Mouse (Mus musculus): Measurements from ENCODE around the gene Igf2bp2. TPM values are rescaled to one million over a fixed set of nuclear protein-coding genes. Genes with fewer than 3 reads are reported as not detected.

Gene Igf2bp2
- polyA plus RNA-seq, 1 experiment from 2014 or later, result 174 TPM

- peak overlapping the region; percentile 97 for H3K4me3 ChIP-seq
- no peaks in the 10 kb centered on the region for H3K9me3 ChIP-seq
- H3K27me3 ChIP-seq (replicated peaks; ENCODE audit: low read depth, poor library complexity, severe bottlenecking), result no peaks in the 10 kb centered on the region
- peak overlapping the region; percentile 99 for H3K27ac ChIP-seq (replicated peaks)
- under 1% methylated on average over 27 of the region's 27 CpGs for WGBS
- peaks cover 34% of the 10 kb centered on the region for H3K4me1 ChIP-seq
- DNase-seq (ENCODE audit: low spot score), result peak; percentile 75
- H3K36me3 ChIP-seq (replicated peaks), result peaks cover 6% of the 10 kb centered on the region
Measured at GRCm38 (mm10) chr16:22163456-22163851, 355 bp upstream of the Igf2bp2 start.

- 0% methylated on average over 19 of the region's 19 CpGs for WGBS
- DNase-seq (ENCODE audit: low spot score), result no peak
- H3K9me3 ChIP-seq, result no peaks in the 10 kb centered on the region
- H3K27me3 ChIP-seq (replicated peaks; ENCODE audit: low read depth, poor library complexity, severe bottlenecking), result no peaks in the 10 kb centered on the region
- H3K4me1 ChIP-seq, result peaks cover 37% of the 10 kb centered on the region
- peak overlapping the region; percentile 97 for H3K4me3 ChIP-seq
- H3K27ac ChIP-seq (replicated peaks), result peak overlapping the region; percentile 99
- no peaks in the 10 kb centered on the region for H3K36me3 ChIP-seq (replicated peaks)
Measured at GRCm38 (mm10) chr16:22162066-22162511, 1.0 kb downstream of the Igf2bp2 start.

GRCm38 (mm10) chr16:22161351-22162065 lies 1.6 kb downstream of the Igf2bp2 start:
- Histone ChIP-seq H3K4me1 (peaks cover 37% of the 10 kb centered on the region), H3K9me3 (no peaks in the 10 kb centered on the region), H3K27ac (replicated peaks) (peak overlapping the region; percentile 99), H3K27me3 (replicated peaks; ENCODE audit: low read depth, poor library complexity, severe bottlenecking) (no peaks in the 10 kb centered on the region), H3K36me3 (replicated peaks) (no peaks in the 10 kb centered on the region), H3K4me3 (peak overlapping the region; percentile 97)
- WGBS, result under 1% methylated on average over 71 of the region's 71 CpGs
- peak; percentile 82 for DNase-seq (ENCODE audit: low spot score)

- Histone ChIP-seq H3K27ac (replicated peaks) (peak overlapping the region; percentile 99), H3K36me3 (replicated peaks) (peaks cover 4% of the 10 kb centered on the region)
- WGBS, result under 1% methylated on average over 16 of the region's 16 CpGs
Measured at GRCm38 (mm10) chr16:22160386-22161145, 2.5 kb downstream of the Igf2bp2 start.

GRCm38 (mm10) chr16:22152941-22153444 lies 10.1 kb downstream of the Igf2bp2 start:
- H3K4me1 ChIP-seq, result peaks cover 49% of the 10 kb centered on the region
- H3K36me3 ChIP-seq (replicated peaks), result peaks cover 14% of the 10 kb centered on the region
- H3K27ac ChIP-seq (replicated peaks), result no peak overlapping the region
- DNase-seq (ENCODE audit: low spot score), result no peak
- H3K4me3 ChIP-seq, result no peak overlapping the region
- no peaks in the 10 kb centered on the region for H3K27me3 ChIP-seq (replicated peaks; ENCODE audit: low read depth, poor library complexity, severe bottlenecking)
- WGBS, result 91% methylated on average over 11 of the region's 11 CpGs
- no peaks in the 10 kb centered on the region for H3K9me3 ChIP-seq

More at GRCm38 (mm10) chr16:22160386-22161145, 2.5 kb downstream of the Igf2bp2 start:
- Histone ChIP-seq H3K27me3 (replicated peaks; ENCODE audit: low read depth, poor library complexity, severe bottlenecking) (no peaks in the 10 kb centered on the region), H3K4me3 (peak overlapping the region; percentile 97), H3K4me1 (peaks cover 37% of the 10 kb centered on the region), H3K9me3 (no peaks in the 10 kb centered on the region)
- peak; percentile 26 for DNase-seq (ENCODE audit: low spot score)

GRCm38 (mm10) chr16:22151706-22152315 lies 11.3 kb downstream of the Igf2bp2 start:
- Histone ChIP-seq H3K4me1 (peaks cover 55% of the 10 kb centered on the region), H3K9me3 (no peaks in the 10 kb centered on the region), H3K4me3 (no peak overlapping the region), H3K27me3 (replicated peaks; ENCODE audit: low read depth, poor library complexity, severe bottlenecking) (no peaks in the 10 kb centered on the region), H3K27ac (replicated peaks) (peak overlapping the region; percentile 52; the same call in 1 of the 2 replicates), H3K36me3 (replicated peaks) (peaks cover 19% of the 10 kb centered on the region)
- 22% methylated on average over 10 of the region's 11 CpGs for WGBS
- peak; percentile 29 for DNase-seq (ENCODE audit: low spot score)

- DNase-seq (ENCODE audit: low spot score), result no peak
- H3K4me3 ChIP-seq, result no peak overlapping the region
- no peaks in the 10 kb centered on the region for H3K27me3 ChIP-seq (replicated peaks; ENCODE audit: low read depth, poor library complexity, severe bottlenecking)
- peaks cover 55% of the 10 kb centered on the region for H3K4me1 ChIP-seq
- 45% methylated on average over 2 of the region's 2 CpGs for WGBS
- no peak overlapping the region for H3K27ac ChIP-seq (replicated peaks)
- H3K36me3 ChIP-seq (replicated peaks), result peaks cover 18% of the 10 kb centered on the region
- H3K9me3 ChIP-seq, result no peaks in the 10 kb centered on the region
Measured at GRCm38 (mm10) chr16:22150421-22150820, 12.7 kb downstream of the Igf2bp2 start.

- H3K27me3 ChIP-seq (replicated peaks; ENCODE audit: low read depth, poor library complexity, severe bottlenecking), result no peaks in the 10 kb centered on the region
- peak; percentile 30 for DNase-seq (ENCODE audit: low spot score)
- H3K4me1 ChIP-seq, result peaks cover 55% of the 10 kb centered on the region
- H3K9me3 ChIP-seq, result no peaks in the 10 kb centered on the region
- no peak overlapping the region for H3K4me3 ChIP-seq
- peaks cover 24% of the 10 kb centered on the region for H3K36me3 ChIP-seq (replicated peaks)
- WGBS, result 28% methylated on average over 10 of the region's 10 CpGs
- no peak overlapping the region for H3K27ac ChIP-seq (replicated peaks)
Measured at GRCm38 (mm10) chr16:22149659-22150345, 13.3 kb downstream of the Igf2bp2 start.

- WGBS, result 21% methylated on average over 2 of the region's 2 CpGs
- H3K4me1 ChIP-seq, result peaks cover 54% of the 10 kb centered on the region
- H3K36me3 ChIP-seq (replicated peaks), result peaks cover 29% of the 10 kb centered on the region
- no peak for DNase-seq (ENCODE audit: low spot score)
- no peak overlapping the region for H3K27ac ChIP-seq (replicated peaks)
- H3K27me3 ChIP-seq (replicated peaks; ENCODE audit: low read depth, poor library complexity, severe bottlenecking), result no peaks in the 10 kb centered on the region
- no peak overlapping the region for H3K4me3 ChIP-seq
- no peaks in the 10 kb centered on the region for H3K9me3 ChIP-seq
Measured at GRCm38 (mm10) chr16:22149076-22149475, 14.0 kb downstream of the Igf2bp2 start.

GRCm38 (mm10) chr16:22147131-22147530 lies 16.0 kb downstream of the Igf2bp2 start:
- Histone ChIP-seq H3K9me3 (no peaks in the 10 kb centered on the region), H3K27ac (replicated peaks) (no peak overlapping the region), H3K27me3 (replicated peaks; ENCODE audit: low read depth, poor library complexity, severe bottlenecking) (no peaks in the 10 kb centered on the region), H3K4me3 (no peak overlapping the region), H3K4me1 (peaks cover 38% of the 10 kb centered on the region), H3K36me3 (replicated peaks) (peaks cover 37% of the 10 kb centered on the region)
- WGBS, result 76% methylated on average over 1 of the region's 1 CpGs
- DNase-seq (ENCODE audit: low spot score), result no peak

GRCm38 (mm10) chr16:22146071-22146470 lies 17.0 kb downstream of the Igf2bp2 start:
- DNase-seq (ENCODE audit: low spot score), result no peak
- H3K9me3 ChIP-seq, result no peaks in the 10 kb centered on the region
- no peak overlapping the region for H3K4me3 ChIP-seq
- WGBS, result 91% methylated on average over 7 of the region's 7 CpGs
- H3K27ac ChIP-seq (replicated peaks), result no peak overlapping the region
- peaks cover 29% of the 10 kb centered on the region for H3K4me1 ChIP-seq
- no peaks in the 10 kb centered on the region for H3K27me3 ChIP-seq (replicated peaks; ENCODE audit: low read depth, poor library complexity, severe bottlenecking)
- peaks cover 47% of the 10 kb centered on the region for H3K36me3 ChIP-seq (replicated peaks)

- no peak overlapping the region for H3K27ac ChIP-seq (replicated peaks)
- no peak for DNase-seq (ENCODE audit: low spot score)
Measured at GRCm38 (mm10) chr16:22144490-22144889, 18.6 kb downstream of the Igf2bp2 start.

More at GRCm38 (mm10) chr16:22144490-22144889, 18.6 kb downstream of the Igf2bp2 start:
- 95% methylated on average over 6 of the region's 6 CpGs for WGBS
- no peak overlapping the region for H3K4me3 ChIP-seq
- H3K4me1 ChIP-seq, result peaks cover 14% of the 10 kb centered on the region
- H3K36me3 ChIP-seq (replicated peaks), result peaks cover 54% of the 10 kb centered on the region
- H3K9me3 ChIP-seq, result no peaks in the 10 kb centered on the region
- no peaks in the 10 kb centered on the region for H3K27me3 ChIP-seq (replicated peaks; ENCODE audit: low read depth, poor library complexity, severe bottlenecking)
